Mouse (Mus musculus): Measurements from ENCODE around the gene Osbpl3.

Gene Osbpl3

DNA sequence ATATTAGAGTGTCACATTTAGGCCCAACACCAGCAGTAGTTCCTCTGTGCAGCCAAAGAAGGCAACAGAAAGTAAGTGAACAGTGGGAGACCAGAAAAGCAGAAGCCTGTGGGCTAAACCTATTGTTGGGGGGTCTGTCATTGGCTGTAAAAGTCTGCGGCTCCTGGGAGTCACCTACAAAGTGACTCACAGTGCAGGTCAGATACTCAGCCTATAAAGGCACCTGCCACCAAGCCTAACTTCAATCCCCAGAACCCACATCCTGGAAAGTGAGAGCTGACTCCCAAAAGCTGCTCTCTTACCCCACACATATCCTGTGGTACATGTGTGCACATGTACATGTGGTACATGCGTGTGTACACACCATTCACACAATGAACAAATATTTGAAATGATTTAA lies 124.5 kb downstream of the Osbpl3 start:
- no peak for DNase-seq (ENCODE audit: low read depth)

DNA sequence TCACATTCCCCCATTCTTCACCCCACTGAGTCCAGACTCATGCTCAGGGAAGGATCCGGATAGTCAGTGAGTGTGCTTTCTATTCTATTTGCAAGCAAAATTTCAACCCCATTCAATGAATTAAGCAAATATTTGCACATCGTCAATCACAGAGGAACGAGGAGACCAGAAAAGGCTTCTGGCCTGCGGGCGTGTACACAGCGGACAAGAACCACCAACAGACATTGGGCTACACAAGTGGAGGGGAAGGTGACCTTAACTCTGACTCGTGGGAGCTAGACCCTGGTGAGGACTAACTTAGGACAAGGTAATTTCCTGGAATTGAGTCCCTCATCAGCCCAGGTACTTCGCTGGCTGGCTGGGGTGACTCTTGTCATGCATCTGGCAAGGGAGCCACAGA lies 126.6 kb downstream of the Osbpl3 start:
- no peak for DNase-seq (ENCODE audit: low read depth)

DNA sequence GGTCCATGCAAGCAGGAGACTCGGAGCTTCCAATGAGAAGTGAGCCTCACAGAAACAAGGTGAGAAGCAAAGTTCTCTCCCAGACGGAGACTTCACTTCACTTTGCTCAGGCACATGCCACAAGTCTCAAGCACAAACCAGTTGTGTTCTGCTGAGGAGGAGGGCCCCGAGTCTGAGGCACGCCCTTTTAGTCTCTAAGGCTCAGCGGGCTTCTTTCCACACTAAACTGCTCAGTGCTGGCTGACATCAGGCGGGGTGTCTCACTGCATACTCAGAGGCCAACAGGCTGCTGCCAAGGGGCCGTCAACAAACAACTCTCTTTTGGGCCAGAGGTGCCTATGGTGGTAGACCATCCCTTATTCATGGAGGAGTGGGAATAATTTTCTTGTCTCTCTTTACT lies 127.1 kb downstream of the Osbpl3 start:
- no peak for DNase-seq (ENCODE audit: low read depth)

DNA sequence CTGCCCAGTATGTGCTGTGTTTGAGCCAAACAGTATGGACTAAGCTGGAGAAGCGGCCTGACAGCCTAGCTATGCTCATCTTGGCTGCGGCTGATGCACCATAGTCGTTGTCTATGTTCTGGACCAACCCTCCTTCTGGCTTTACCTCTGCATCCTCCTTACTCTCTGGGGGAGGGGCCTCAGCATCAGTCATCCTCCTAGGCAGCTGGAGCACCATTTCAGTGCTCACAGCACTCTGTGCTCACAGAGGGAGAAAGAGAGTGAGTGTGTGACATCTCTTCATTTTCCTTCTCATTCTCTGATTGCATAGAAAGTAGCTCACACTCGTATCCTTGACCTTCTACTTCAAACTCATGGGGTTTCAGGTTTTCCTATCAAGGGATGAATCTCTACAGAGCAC lies 129.8 kb downstream of the Osbpl3 start:
- no peak for DNase-seq (ENCODE audit: low read depth)

DNA sequence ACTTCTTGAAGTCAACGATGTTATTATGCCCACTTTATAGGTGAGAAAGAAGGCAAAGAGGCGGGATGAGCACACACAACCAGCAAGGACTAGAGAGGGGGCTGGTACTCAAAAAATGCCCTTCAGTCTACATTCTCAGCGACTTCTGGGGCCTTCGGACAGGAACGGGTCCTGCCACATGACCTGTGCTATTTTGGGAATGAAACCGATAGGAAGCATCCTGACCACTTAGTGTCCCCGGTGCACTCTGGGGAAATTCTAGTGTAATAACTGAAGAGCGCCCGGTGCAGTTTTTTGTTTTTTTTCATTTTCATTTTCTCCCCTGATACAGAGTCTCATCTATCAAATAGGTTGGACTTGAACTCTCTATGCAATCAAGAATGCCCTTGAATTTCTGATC lies 130.5 kb downstream of the Osbpl3 start:
- no peak for DNase-seq (ENCODE audit: low read depth)

DNA sequence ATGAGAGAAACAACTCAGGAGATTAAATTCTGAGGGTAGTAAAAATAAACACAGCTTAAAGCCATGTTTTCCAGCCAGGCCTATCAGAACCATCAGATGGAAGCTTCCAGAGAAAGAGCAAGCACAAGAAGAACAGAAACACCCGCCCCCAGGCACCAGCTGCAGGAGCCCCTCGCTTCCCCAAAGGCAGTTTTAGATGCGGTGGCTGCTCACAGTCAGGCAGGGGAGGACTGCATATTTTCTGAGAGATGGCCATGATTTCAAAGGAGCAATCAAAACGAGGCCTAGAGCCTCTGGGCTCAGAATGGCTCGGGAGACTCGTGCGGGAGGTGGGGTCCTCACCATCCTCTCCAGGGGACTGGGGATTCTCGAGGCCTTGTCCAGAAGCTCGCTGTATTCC lies 133.4 kb downstream of the Osbpl3 start:
- DNase-seq (ENCODE audit: low read depth), result no peak

DNA sequence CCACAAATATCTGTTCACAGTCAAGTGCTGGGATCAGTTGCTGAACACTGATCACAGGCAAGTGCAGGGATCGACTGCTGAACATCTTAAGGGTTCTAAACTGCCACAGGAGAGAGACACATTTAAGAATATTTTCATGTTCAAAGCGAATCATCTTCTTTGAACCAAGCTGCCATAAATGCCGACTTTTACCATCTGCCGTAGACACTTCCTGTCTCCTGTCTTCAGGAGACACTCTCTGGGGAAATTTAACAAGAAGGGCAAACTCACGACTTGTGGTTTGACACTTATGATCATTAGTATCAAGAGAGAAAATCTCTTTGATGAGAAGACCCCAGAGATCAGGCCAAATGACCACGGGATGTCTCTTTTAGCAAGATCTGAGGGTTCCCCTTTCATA lies 134.3 kb downstream of the Osbpl3 start:
- no peak for DNase-seq (ENCODE audit: low read depth)

DNA sequence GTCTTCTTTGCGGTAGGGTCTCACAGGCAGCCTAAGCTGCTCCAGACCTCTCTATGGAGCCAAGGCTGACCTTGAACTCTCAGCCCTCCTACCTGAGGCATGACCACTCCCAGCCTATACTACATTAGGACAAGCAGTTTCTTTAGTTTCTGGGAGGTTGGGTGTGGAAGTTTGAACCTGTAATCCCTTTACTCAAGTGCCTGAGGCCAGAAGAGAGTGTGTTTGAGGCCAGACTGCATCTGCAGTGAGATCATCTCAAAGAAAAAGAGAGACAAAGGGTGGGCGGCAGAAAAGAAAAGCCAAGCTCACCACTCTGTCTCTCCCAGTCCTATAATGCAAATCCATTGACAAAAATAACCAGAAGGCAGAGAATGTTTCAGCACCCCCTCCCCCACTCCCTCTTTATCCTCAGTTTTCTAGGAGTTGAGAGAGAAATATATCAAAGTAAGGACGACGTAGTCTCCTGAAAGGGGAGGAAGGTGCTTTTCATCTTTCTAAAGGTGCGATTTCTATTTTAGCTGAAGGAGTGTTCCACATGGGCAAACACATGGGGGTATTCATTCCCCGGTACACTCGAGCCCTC lies 137.3 kb downstream of the Osbpl3 start:
- no peak for DNase-seq (ENCODE audit: low read depth)

DNA sequence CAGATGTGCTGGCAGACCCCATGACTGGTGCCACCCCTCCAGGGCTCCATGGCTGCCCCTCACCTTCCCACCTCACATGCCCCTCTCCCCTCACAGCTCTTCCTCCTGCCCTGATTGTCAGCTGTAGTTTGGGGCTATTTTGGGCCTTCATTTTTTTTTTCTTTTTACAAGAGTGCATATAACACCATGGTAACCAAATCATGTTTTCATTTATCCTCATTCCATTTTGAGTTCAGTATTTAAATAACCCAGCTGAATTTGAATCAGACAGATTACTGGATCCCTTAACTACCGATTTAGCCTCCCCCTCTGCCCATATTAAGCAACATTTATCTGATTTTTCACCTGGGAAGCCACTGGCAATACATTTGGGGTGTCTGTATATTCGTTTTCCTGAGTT lies 137.9 kb downstream of the Osbpl3 start:
- no peak for DNase-seq (ENCODE audit: low read depth)

DNA sequence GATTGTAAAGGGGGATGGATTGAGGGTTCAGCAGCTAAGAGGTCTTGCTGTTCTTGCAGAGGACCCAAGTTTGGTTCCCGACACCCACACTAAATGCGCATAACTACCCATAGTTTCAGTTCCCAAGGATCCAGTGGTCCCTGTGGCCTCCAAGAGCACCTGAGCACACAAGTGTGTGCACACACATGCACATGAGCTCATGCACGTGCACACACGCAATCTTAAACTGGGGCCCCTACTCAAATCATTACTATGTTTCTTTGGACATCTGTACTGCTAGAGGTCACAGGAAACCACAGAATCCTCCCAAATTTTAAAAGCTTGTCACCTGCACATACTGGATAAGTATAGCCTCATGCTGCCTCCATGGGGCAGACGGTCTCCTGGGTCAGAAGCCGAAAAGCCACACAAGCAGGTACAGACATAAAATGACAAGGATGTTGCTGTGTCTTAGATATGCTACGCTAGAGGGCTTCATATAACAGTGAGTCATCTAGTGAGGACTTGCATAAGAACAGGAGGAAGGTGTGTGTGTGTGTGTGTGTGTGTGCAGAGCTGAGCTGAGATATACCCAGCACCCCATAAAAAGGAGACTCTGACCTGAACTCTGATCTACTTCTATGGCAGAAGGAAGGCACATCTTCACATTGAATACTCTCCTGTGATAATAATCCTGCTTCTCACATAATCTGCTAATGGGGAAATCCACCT lies 139.1 kb downstream of the Osbpl3 start:
- no peak for DNase-seq (ENCODE audit: low read depth)

DNA sequence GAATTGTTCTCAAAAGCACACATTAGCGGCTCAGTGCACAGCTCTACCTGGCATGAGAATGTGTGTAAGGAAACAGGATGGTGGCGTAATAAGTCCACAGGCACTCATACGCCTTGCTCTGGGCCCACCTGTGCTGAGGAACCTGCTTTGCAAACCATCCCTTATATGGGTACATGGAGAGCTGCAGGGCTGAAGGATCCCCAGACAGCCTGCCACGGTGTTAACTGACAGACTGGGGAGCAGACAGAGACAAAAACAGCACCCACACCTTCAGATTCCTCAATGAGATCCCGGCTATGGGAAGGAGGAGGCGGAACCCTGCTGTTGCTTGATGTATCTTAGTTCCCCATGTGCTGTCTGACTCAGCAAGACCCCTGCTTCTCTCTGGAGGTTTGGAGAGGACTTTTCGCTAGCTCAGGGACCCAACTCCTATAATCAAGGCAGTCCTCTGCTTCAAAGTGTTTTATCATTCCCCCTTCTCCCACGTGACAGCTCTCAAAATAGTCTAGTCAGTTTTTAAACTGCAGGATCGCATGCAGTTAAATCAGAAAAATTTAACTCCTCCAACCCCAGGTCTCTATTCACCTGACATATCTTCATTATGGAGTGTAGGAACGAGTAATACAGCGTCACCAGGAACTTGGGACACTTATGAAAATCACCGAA lies 141.5 kb downstream of the Osbpl3 start:
- no peak for DNase-seq (ENCODE audit: low read depth)

DNA sequence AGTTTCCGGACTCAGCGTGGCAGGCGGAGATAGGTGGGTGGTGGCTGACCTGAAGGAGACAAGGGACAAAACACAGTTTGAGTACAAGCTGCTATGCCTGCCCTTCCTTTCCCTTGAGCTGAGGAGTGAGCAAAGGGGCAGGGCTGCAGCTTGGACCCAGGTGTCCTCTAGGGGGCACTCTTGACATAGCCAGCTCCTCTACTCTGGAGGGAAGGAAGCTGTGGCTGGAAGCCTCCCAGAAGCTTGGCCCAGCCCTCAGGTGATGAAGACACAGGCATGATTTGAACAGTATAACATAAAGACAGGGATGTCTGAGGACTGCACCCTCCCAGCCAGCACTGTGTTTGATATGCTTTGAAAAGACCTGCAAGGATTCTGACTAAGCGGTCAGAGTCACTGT lies 143.4 kb downstream of the Osbpl3 start:
- peak; percentile 59 for DNase-seq (ENCODE audit: low read depth)

DNA sequence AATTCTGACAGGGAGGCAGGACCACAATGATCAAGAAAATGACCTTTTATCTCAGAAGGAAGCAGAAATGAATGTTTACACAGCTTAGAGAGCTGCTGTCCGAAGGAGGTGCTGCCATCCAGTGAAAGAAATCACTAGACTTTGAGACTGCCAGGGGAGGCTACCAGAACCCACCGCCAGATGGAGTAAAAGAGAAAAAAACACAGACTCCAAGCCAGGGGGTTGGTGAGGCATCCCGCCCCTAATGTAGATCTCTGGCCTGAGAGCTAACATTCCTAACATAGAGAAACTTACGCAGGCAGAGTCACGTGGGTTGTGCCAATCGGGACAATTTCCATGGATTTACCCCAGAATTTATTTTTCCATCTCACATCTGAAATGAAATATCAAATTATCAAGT lies 147.0 kb downstream of the Osbpl3 start:
- DNase-seq (ENCODE audit: low read depth), result peak; percentile 24

DNA sequence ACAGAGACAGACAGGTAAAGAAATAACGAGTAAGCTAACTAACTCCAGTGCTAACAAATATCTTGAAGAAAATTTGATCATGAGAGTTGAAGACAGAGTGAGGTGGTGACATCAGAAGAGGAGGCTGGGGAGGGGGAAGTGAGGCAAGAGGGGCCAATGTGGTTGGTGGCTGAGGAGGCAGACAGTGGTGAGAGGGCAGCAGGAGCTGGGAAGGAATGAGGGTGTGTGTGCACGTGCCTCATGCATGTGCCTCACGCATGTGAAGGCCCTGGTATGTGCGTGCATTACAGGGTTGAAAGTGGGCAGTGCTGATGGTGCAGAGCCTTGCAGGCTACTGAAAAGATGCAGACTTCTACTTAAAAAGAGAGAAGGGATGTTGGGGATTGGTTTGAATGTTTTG lies 149.4 kb downstream of the Osbpl3 start:
- DNase-seq (ENCODE audit: low read depth), result no peak

DNA sequence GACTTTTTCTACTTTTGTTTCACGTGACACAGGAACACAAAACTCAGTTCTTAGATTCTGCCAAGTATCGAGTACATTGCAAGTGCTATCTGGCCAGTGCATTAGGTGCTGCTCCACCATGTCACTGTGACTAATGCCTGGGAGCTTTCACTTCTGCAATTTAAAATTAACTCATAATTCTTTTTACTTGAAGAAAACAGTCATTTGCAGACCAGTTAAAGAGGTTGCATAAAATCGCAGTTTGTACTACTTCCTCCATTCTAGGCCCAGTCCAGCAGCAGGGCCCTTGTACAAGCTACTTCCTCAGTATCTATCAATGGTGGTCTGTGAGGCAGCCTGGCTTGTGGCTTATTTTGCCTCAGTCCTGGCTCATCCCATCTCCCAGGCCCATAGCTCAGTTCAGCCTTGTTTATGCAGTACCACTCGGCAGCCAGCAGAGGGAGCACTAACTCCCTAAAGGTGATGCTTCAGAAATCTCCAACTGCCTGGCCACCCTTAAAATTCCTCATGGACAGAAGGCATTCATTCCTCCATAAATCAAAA lies 151.0 kb downstream of the Osbpl3 start:
- peak; percentile 66 for DNase-seq (ENCODE audit: low read depth)

DNA sequence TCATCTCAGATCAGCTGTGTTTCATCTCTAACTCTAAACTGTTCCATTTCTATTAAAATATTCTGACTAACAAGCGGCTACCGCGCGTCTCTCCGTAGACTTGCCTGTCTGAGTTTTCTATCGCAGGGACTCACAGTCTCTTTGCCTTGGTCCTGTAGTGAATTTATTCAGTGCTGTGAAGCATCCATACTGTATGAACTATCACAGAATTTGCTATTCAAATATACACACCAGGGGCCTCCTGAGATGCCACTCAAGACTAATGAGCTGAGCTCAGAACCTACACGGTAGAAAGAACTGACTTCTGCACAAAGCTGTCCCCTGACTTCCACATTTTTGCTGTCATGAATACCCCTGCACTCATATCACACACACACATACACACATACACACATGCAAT lies 154.9 kb downstream of the Osbpl3 start:
- no peak for DNase-seq (ENCODE audit: low read depth)

DNA sequence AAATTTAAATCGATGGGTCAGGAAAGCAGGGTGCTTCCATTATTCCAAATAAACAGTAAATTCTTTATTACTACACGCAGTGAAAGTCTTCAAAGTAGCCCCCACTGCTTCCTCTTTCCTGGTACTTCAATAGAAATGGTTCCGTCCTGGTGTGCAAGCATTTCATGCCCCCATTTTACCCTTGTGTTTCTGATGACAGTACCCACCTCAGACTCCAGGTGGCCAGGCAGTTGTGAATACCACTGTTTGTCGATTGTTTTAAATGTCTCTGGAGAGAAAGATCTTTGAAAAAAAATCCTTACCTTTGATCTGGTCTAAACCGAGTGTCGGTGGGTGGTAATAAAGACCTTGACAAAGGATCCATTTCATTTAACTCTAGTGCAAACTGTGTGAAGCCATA lies 155.4 kb downstream of the Osbpl3 start:
- DNase-seq (ENCODE audit: low read depth), result no peak

DNA sequence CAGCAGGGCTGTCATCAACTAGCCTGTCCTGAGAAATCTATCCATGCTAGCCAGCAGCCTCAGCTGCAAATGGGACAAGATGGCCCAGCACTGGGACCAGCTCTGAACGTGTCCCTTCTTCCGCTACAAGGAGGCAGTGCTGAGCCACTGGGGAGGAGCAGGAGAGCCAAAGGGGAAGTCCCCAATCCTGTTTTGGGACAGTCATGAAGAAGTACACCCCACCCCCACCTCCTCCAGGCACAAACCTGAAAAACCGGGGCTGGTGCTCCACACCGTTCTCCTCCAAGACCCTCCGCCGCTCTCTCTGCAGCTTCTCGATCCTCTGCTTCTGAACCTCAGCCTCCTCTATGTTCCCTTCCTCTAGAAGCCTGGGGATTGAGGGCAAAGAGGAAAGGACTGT lies 156.9 kb downstream of the Osbpl3 start:
- no peak for DNase-seq (ENCODE audit: low read depth)

DNA sequence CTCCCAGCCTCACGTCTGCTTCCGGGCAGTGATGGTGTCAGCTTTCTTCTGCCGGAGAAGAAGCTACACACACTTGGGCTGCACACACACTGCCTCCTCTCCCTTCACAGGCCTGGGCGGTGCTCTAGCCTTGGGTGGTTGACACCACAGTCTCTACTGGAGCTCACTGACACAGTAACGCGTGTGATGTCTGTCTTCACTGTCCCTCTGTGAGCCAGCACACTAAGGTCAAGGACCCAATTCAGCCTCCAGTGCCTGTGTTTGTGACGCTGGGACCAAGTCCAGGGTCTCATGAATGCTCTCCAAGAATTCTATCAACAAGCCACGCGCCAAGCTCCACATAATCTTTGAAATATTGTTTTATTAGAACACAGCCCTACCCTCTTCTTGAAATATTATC lies 158.3 kb downstream of the Osbpl3 start:
- DNase-seq (ENCODE audit: low read depth), result no peak

DNA sequence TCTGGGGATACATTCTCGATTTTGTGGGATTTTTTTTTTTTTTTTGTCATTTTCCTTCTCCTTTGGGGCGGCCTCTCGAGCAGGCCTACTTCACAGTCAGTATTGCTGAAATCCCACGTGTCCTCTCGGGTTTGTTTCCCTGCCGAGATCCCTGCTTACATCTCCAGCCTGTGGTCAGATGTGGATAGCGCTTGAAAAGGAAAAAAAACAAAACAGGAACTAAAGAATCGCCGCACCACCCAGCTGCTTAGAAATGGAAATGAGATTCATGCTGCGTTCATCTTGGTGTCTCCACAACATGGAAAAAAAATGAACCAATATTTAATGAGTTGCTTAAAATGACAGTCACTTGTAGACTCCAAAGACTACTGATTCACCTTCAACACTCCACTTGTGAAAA lies 160.9 kb downstream of the Osbpl3 start:
- DNase-seq (ENCODE audit: low read depth), result no peak

DNA sequence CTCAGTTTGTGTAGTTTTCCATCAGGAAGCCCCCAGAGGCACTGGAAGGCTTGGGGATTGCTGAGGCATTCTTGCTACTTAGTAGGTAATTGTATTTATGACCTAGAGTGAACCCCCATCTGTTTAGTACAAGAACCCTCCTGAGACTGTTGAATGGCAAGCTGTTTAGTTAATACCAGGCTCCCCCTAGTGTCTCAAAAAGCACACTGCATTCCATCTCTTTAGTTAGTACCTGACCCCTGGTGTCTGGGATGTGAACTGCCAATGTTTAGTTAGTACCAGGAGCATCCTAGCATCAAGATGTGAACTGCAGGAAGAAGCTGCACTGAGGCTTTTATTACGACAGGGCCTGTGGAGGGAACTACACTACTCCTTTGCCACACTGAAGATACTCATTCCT lies 161.9 kb downstream of the Osbpl3 start:
- DNase-seq (ENCODE audit: low read depth), result peak; percentile 80

DNA sequence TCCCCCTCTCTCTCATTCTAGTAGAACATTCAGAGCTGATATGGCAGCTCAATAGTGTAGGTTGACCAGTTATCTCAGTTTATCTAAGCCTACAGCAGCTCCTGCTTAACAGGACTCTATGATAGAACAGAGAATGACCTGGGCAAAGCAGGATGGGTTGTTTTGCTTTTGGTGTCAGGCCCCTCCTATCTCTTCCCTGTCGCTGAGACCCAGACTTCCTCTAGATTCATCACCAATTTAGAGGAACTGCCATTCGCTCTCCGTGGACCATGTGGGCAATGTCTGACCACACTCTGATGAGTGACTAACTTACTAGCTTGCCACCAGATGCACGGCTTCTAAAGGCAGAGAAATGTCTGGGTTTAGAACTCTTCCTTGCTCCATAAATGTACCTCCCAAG lies 164.4 kb downstream of the Osbpl3 start:
- peak; percentile 57 for DNase-seq (ENCODE audit: low read depth)

DNA sequence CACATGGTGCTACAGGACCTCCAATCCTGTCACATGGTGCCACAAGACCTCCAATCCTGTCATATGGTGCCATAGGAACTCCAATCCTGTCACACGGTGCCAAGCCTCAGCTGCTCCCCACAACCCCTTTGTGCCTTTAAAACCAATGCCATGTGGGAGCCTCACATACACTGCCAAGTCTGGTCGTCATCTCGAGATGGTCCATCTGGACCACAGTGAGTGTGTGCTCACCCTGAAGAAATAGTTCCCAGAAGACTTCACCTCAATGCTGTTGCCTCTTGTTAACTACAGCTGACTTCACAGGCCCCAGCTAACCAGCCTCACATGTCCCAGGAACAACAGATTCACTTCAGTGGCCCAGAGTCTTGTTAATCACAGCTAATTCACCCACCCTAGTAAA lies 169.1 kb downstream of the Osbpl3 start:
- DNase-seq (ENCODE audit: low read depth), result no peak

DNA sequence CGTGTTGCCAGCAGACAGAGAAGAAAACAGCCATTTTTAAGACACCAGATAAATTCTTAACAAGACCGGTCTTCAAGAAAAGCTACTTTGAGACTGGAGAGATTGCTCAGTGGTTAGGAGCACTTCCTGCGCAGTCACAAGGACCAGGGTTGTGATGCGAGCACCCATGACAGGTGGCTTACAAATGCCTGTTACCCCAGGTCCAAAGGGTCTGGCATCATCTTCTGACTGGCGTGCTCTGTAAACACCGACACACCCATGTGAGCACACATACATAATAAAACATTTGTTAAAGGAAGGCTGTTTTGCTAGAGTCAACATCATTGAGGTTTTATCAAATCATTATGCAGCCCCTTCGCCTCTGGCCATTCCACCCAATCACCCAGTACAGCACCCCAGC lies 176.4 kb downstream of the Osbpl3 start:
- no peak for DNase-seq (ENCODE audit: low read depth)

Data from c-Kit-positive CD71-negative TER-119-negative erythroid progenitor cells, embryonic 14.5 days (primary cell).